Mouse (Mus musculus): ENCODE results near the gene Mdga1.

DNA sequence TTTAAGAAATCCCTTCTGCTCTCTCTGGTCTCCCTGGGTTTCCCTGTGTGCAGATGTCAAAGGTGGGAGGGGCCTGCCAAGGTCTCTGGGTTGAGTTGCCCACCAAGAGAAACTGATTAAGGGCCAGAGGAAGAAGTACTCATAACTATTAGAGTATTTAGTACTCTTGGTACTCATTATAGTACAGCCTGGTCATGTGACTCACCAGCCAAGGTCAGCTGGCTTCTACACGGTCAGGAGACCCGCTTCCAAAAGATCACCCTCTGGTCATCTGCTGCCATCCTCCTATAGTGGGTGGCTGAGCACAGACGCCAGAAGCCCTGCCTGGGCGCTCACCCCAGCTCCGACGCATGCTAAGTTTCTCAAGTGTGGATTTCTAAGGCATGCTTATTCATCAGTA is 124.9 kb downstream of the Mdga1 start:
- TF ChIP-seq CTCF (IDR thresholded peaks at IDR 0.05; ENCODE audit: low read depth, low read length) (no peak), POLR2A (IDR thresholded peaks at IDR 0.05; ENCODE audit: borderline replicate concordance, low read depth, low read length) (no peak)
